Mouse (Mus musculus) right cerebral cortex, postnatal 4 days (tissue): ENCODE results near the gene Tspan4.

Source experiments
- DNase-seq: peaks from one replicate; pipeline ENCODE4 v3.0.0-alpha.2; 2022

The Tspan4 gene

GRCm38 (mm10) chr7:141510196-141510595 is 35.2 kb downstream of the Tspan4 start:
- DNase-seq, result no peak

DNA sequence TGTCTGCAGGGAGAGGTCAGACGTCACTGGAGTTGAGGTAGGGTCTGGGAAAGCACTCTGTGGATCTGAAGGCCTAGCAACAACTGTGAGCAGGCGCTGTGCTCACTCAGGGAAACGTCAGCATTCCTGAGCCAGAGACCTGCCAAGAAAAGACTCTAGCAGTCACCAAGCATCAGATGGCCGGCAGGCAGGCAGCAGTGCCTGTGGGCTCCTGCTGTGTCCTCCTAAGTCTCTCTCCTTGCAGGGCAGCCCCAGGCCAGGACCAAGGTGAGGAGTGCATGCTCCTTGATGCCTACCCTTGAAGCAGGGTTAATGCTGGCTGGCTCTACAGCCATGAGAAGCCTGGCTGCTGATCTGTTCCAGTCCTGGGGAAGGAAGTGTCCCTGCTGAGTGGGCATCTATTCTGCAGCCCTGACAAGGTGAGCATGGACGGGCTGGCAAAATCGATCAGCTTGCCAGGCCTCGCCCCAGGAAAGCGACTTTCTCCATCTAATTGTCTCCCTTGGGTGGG is 35.7 kb downstream of the Tspan4 start:
- no peak for DNase-seq

GRCm38 (mm10) chr7:141517638-141518037 is 42.6 kb downstream of the Tspan4 start:
- no peak for DNase-seq

DNA sequence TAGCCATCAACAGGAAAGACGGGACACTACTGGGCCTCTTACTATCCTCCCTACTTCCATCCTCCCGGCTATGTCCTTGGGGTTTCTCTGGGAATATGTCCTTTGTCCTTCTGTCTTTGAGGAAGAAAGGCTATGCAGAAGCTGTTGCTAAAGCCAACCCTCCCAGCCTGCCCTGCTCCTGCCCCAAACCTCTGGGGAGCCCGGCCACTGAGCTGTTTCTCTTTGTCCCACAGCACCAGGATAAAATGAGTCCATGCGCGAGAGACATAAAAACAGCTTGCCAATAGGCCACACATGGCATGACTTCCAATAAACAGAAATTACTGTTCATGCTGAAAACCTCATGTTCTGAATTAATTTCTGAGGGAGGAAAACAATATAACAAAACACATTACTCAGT is 43.3 kb downstream of the Tspan4 start:
- DNase-seq, result no peak

DNA sequence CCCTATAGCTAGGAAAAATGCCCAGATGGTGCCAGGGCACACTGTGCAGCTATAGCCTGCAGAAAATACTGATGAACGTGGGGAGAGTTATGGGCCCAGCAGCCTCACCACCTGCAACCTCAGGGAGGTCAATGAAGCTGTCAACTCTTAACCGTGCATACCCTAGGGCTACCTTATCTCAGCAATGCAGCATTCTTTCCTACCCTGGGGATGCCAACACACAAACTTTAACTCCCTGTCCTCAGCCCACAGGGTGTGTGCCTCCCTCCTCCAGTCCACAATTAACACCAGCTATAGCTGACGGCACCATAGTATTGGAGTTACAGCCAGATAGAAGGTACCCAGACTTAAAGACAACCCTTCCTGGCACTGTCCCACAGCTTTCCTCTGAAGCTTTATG is 43.9 kb downstream of the Tspan4 start:
- no peak for DNase-seq

DNA sequence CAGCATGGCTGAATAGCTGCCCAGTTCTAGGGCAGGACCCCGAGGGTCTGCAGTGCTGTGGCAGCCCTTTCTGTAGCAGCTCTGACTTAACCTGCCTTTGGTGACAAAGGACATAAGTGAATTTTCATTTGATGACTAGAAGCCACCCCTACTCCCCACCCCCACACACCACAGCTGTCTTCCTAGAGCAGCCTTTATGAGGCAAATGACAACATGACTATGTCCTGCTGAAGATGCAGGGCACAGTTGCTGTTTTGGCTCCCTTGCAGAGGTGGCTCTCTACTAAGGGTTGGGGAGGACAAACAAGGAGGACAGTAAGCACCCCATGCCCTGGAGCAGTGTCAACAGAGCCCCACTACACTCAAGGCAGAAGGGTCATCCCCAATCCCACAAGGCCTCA is 44.8 kb downstream of the Tspan4 start:
- DNase-seq, result no peak

DNA sequence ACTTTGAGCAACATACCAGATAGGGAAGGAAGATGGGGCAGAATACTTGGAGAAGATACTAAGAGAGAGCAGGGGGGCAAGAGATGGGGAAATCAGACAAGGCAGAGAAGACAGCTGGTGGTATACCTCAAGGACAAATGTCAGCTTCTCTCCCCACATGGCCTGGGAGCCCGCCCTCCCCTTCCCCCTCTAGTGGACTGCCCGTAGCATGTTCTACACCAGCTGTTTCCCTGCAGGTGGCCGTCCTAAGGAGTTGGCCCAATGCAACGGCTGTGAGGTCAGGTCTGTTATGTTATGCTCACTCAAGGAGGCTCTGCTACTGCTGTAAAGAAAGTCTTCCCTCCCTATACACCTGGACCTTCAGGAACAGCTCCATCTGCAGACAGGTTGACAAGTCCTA is 48.0 kb downstream of the Tspan4 start:
- DNase-seq, result no peak

DNA sequence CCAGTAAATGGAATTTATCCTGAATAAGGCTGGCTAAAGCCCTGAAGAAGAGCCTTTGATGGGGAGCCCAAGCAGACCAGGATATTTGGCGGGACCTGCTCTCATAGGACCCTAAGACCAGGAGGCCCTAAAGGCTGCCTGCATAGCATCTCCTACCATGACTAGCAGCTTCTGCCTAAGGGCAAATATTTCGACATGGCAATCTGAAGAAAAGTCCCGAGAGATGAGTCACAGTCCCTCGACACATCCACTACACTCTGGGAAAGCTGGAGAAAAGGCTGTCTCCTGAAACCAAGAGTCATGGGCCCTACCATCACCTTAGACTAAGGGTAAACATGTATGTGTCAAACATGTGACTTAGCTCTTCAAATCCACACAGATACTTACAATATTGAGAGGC is 49.2 kb downstream of the Tspan4 start:
- DNase-seq, result no peak

DNA sequence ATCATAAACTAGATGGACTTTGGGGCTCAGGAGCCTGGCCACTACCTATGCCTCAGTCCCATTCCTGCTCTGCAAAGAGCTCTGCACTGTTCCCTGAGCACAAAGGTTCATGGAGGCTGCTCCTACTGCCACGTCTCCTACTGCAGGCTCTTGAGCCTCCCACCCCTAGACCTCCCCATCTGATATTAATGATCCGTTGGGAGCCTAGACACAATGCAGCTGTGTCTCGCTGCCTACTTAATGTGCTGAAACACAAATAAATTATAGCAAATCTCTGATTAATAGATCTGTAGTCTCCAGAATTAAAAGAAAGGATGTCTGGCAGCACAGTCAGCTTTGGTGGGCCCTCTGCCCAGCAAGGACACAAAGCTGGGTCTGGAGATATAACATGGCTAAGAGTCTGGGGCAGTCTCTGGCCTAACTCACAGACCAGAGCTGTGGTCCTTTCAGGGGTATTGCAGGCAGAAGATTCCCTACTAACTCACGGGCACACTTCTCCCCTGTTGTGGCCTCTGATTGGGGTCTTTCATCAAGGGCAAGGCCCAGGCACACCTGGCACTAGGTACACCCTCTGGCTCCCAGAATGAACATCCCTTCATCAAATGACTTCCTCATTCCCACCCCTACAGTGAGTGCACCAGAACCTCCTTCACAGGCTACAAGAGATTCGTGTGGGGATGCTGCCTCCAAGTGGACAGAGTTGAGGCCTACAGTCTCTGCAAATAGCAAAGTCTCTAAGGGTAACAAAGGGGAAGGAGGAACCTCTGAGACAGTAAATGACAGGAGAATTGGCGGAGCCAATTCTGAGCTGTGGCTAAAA is 49.9 kb downstream of the Tspan4 start:
- peak; percentile 68 for DNase-seq

- no peak for DNase-seq
Measured at GRCm38 (mm10) chr7:141525580-141525925, 50.5 kb downstream of the Tspan4 start.

DNA sequence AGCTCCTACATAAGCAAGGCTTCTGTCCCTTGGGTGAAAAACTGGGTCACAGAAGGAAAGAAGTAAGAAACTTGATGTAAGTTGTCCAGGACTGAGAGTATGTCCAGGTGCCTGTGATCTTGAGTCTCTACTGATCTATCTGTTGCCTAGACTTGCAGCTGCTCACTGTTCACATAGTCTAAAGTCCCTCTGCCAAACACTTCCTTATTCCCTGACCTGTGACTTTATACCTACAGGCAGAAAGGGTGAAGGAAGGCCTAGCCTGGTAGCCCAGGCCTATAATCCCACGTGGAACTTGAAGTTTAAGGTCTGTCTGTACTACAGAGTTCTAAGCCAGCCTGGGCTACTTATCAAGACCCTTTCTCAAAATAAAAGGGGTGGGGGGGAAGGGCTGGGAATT is 60.5 kb downstream of the Tspan4 start:
- no peak for DNase-seq

DNA sequence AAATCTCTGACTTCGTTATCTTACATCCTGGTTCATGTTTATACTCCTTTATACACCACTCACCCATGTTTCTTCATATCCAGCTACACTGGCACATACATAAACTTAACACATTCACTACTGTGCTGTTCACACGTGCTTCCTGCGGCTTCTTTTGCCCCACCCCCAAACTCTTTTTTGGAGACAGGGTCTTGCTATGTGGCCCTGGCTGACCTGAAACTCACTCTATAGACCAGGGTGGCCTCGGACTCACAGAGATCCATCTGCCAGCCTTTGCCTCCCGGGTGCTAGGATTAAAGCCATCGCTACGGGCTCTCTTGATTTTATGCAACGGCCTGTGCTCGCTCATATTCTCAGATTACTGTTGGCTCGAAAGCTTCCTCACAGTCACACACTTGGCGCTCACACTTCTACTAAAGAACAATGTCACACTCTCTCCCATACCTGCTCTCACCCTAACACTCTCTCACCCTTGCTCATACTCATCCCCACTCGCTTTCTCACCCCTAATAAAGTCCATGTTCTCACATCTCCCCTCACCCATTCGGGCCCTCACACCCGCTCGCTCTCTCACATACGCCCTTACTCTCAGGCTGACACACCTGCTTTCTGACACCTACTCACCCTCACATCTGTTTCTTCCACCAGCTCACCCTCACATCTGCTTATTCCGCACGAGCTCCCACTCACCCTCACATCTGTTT is 64.0 kb downstream of the Tspan4 start:
- no peak for DNase-seq

- DNase-seq, result peak; percentile 97
Measured at GRCm38 (mm10) chr7:141539556-141540311, 64.7 kb downstream of the Tspan4 start, which contains the start of gene Chid1. TSS of gene Chid1 (minus strand) at chr7:141539857.

- DNase-seq, result peak; percentile 34
Measured at GRCm38 (mm10) chr7:141540312-141541081, 65.5 kb downstream of the Tspan4 start.

DNA sequence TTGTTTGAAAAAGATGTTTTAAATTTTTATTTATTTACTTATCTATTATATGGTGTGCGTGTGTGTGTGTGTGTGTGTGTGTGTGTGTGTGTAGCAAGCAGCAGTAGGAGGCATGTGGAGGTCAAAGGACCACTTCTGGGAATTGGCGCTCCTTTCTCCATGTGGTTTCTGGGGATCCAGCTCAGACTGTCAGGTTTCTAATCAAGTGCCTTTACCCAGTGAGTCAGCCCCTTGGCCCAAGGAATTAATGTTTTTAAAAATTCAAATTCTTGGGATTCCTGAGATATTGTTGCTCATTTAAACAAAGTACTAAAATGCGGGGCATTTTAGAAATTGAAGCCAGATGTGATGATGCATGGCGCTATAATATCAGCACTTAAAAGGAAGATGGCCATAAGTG is 66.6 kb downstream of the Tspan4 start:
- DNase-seq, result no peak

GRCm38 (mm10) chr7:141542588-141542987 is 67.5 kb downstream of the Tspan4 start:
- DNase-seq, result no peak
